Mouse (Mus musculus) liver, embryonic 12.5 days (tissue): ENCODE measurements around the gene Gpn3. TPM values are rescaled to one million over a fixed set of nuclear protein-coding genes. Genes with fewer than 3 reads are reported as not detected.

ENCODE experiments used
- ATAC-seq: fragments of 200-750 bp; cut with Nextera tagmentation; 2 replicates; pipeline ENCODE4 v1.8.0; 2017; ENCODE audit warnings: moderate number of reproducible peaks, mild to moderate bottlenecking, moderate library complexity
- H3K27ac ChIP-seq: fragments of 300-500 bp; sonication (generic); 2 replicates; pipeline ENCODE4 v1.5.1; 2016; ENCODE audit warnings: mild to moderate bottlenecking
- H3K27me3 ChIP-seq: fragments of 300-500 bp; sonication (generic); replicated peaks from 2 replicates; pipeline ENCODE4 v1.6.1; 2016; ENCODE audit warnings: mild to moderate bottlenecking, moderate library complexity
- H3K36me3 ChIP-seq: fragments of 300-500 bp; sonication (generic); 2 replicates; pipeline ENCODE4 v1.6.1; 2016; ENCODE audit warnings: mild to moderate bottlenecking, moderate library complexity
- H3K4me1 ChIP-seq: fragments of 300-500 bp; sonication (generic); 2 replicates; pipeline ENCODE4 v1.6.1; 2016
- H3K4me2 ChIP-seq: fragments of 300-500 bp; sonication (generic); 2 replicates; pipeline ENCODE4 v1.6.1; 2016; ENCODE audit warnings: mild to moderate bottlenecking, moderate library complexity
- H3K4me3 ChIP-seq: fragments of 300-500 bp; sonication (generic); 2 replicates; pipeline ENCODE4 v1.5.1; 2016; ENCODE audit warnings: mild to moderate bottlenecking, moderate library complexity
- H3K9ac ChIP-seq: fragments of 300-500 bp; sonication (generic); 2 replicates; pipeline ENCODE4 v1.6.1; 2016; ENCODE audit warnings: mild to moderate bottlenecking, moderate library complexity
- H3K9me3 ChIP-seq: fragments of 300-500 bp; sonication (generic); replicated peaks from 2 replicates; pipeline ENCODE4 v1.6.1; 2016; ENCODE audit warnings: mild to moderate bottlenecking, moderate library complexity
- WGBS: fragments of 180-500 bp; shearing (Covaris S2); methylation state at CpG from one replicate; pipeline ENCODE4 v1.1.7; 2016; ENCODE audit not compliant: insufficient replicate concordance; 5-methylcytosine and 5-hydroxymethylcytosine counted together
- polyA plus RNA-seq: library from polyadenylated mRNA; unstranded; fragments of >200 nt; fragmentation: Nextera tagmentation; extraction: Ambion mirVana; gene quantifications from 2 replicates; pipeline ENCODE4 v1.2.1, GENCODE M21; 2016

Gpn3 gene
- polyA plus RNA-seq = 80.3 and 85.1 TPM in 2 replicates

DNA sequence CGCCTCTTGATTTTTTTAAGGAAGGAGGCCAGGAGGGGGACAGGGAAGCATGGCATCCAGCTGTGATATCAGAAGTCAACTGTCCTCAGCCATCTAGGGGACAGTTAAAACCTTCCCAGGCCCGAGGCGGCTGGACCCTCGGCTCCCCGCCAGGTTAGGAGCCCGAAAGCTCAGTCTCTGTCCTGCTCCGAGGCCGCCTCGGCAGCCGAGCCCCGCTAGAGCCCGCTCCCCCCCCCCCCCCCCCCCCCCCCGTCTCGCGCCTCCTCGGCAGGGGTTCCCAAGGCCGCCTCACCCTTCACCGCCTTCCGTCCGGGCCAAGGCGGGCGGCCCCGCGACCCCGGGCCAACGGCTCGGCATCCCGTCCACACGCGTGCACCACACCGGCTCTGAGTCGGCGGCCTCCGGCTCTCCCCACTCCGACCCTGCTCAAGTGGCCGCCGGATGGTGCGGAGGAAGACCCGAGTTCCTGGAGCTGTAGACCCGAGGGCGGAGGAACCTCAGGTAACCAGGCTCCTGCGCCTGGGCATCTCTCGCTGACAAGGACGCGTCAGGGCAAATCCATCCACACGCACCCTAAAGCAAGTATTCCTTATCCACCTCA lies at the start of gene Gpn3:
Gene Gpn3 (plus strand): TSS at position 286 of the 601 bp plus-strand sequence.
- Histone ChIP-seq H3K4me2 (peak within 1 kb of the TSS; percentile 87), H3K36me3 (peaks cover 60% of the 10 kb centered on the region), H3K4me1 (peaks cover 27% of the 10 kb centered on the region), H3K9me3 (no peaks in the 10 kb centered on the region), H3K27me3 (no peaks in the 10 kb centered on the region), H3K4me3 (peak within 1 kb of the TSS; percentile 93), H3K9ac (peak within 1 kb of the TSS; percentile 85), H3K27ac (peak within 1 kb of the TSS; percentile 97)
- peak; percentile 48; the same call in 1 of the 2 replicates for ATAC-seq
- under 1% methylated on average over 34 of the region's 46 CpGs for WGBS

DNA sequence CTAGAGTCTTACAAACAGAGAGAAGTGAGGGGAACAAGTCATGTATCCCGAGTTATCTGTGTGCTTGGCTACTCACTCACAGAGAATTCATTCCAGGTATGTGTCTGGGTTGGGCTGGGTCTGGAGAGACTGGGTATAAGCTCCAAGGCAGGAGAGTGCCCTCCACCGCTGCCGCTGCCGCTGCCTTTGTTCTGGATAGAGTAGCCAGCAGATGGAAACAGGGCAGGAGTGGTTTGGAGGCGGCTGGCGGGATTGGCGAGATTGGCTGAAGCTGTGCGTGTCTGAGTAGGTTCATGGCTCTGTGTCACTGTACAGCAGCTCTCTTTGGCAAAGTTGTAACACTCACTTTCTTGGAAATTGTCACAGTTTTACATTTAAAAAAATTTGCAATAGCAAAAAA lies 48.2 kb upstream of the Gpn3 start:
- Histone ChIP-seq H3K9ac (no peak overlapping the region), H3K36me3 (peaks cover 74% of the 10 kb centered on the region), H3K4me1 (no peaks in the 10 kb centered on the region), H3K4me3 (no peak overlapping the region), H3K9me3 (no peaks in the 10 kb centered on the region), H3K4me2 (no peak overlapping the region), H3K27me3 (no peaks in the 10 kb centered on the region), H3K27ac (no peak overlapping the region)
- 89% methylated on average over 8 of the region's 8 CpGs for WGBS
- no peak for ATAC-seq

DNA sequence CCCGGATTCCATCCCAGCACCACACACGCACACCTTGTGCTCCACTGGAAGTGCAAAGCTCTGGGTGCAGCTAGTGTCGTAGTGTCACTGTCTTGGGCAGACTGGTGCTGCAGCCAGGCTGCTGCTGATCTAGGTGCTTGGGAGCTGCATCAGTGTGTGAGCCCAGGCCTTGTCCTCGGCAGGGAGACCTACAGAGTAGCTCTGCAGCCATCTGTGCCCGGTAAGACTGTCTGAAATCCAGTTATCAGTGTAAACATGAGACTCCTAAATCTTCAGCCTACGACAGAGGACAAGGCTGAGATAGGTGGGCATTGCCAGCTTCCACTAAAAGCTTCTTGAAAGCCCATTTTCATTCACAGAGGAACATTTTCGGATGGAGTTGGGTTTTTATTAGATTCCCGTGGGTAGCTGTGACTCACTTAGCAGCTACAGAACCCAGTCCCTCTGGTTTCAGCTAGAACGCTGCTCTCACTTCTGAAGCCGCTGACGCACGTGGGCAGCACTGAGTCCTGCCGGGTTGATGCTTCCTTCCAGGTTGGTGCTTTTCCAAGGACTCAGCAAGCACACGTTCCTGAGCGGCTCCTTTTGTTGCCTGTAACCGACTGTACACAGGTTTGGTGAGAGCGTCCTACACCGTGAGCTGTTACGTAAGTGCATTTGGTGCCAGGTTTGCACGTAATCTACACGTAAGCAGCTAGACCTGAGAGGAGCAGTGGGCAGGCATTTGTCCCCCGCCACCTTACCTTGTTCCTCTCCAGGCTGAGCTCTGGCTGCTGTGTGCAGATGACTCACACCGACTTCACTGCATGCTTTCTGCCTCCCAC lies 46.9 kb upstream of the Gpn3 start:
- Histone ChIP-seq H3K4me2 (no peak overlapping the region), H3K9ac (no peak overlapping the region), H3K36me3 (peaks cover 62% of the 10 kb centered on the region), H3K9me3 (no peaks in the 10 kb centered on the region), H3K27me3 (no peaks in the 10 kb centered on the region), H3K4me1 (peaks cover 2% of the 10 kb centered on the region; the same call in 1 of the 2 replicates), H3K27ac (no peak overlapping the region), H3K4me3 (no peak overlapping the region)
- no peak for ATAC-seq
- WGBS = 83% methylated on average over 23 of the region's 23 CpGs

DNA sequence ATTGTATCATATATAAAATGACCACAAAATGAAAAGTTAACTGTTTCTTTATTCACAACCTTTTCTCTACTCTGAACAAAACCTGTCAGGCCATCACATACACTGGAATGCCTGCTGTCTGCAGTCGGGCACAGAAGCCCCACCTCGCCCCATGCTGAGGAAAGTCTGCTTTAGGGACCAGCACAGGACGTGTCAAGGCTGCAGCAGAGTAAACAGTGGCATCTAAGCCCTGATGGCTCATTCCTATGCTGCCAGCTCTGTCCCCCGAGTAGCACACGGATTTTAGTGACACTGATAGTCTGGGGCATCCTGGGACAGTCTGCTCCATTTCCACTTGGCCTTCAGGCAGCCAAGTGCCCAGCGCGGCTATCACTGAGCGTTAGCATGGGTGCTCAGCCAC lies 46.2 kb upstream of the Gpn3 start:
- ATAC-seq = no peak
- Histone ChIP-seq H3K4me3 (no peak overlapping the region), H3K4me2 (no peak overlapping the region), H3K36me3 (peaks cover 55% of the 10 kb centered on the region), H3K4me1 (peaks cover 4% of the 10 kb centered on the region; the same call in 1 of the 2 replicates), H3K27ac (no peak overlapping the region), H3K9me3 (no peaks in the 10 kb centered on the region), H3K27me3 (no peaks in the 10 kb centered on the region), H3K9ac (no peak overlapping the region)
- WGBS = 83% methylated on average over 8 of the region's 8 CpGs

DNA sequence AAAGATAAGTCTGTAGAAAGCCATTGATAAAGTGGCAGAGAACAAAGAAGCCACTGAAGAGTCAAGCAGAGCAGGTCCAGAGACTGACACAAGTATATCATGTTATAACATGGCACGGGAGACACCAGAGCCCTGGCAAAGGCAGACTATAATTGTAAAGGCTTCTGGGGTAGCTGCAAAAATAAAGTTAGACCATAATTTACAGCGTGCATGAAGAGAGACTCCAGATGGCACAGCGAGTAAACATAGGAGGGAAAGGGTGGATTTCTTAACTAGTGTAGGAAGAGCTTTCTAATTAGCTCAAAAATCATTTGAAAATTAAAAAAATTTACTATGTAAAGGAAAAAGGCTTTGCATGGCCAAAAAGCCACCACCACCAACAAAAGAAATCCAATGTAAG lies 44.4 kb upstream of the Gpn3 start:
- ATAC-seq = no peak
- H3K9me3 ChIP-seq = no peaks in the 10 kb centered on the region
- H3K9ac ChIP-seq = no peak overlapping the region
- H3K4me2 ChIP-seq = no peak overlapping the region
- H3K36me3 ChIP-seq = peaks cover 37% of the 10 kb centered on the region
- WGBS = 80% methylated on average over 3 of the region's 3 CpGs
- no peak overlapping the region for H3K4me3 ChIP-seq
- H3K4me1 ChIP-seq = peaks cover 4% of the 10 kb centered on the region; the same call in 1 of the 2 replicates
- H3K27me3 ChIP-seq = no peaks in the 10 kb centered on the region
- no peak overlapping the region for H3K27ac ChIP-seq

DNA sequence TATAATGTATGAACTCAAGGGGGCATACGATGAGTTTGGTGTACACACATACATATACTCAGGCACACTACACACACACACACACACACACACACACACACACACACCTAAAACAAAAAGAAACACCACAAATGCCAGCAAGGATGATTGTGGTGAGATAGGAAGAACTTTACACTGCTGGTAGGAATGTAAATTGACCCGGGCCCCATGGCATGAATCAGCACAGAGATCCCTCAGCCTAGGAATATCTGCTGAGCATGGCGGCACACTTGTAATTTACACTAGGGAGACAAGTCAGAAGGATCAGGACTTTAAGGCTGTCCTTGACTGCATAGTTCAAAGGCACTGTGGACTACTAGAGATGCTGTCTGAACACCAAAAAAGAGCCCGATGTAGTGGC lies 41.4 kb upstream of the Gpn3 start:
- WGBS = 71% methylated on average over 4 of the region's 4 CpGs
- ATAC-seq = no peak
- H3K27ac ChIP-seq = no peak overlapping the region

DNA sequence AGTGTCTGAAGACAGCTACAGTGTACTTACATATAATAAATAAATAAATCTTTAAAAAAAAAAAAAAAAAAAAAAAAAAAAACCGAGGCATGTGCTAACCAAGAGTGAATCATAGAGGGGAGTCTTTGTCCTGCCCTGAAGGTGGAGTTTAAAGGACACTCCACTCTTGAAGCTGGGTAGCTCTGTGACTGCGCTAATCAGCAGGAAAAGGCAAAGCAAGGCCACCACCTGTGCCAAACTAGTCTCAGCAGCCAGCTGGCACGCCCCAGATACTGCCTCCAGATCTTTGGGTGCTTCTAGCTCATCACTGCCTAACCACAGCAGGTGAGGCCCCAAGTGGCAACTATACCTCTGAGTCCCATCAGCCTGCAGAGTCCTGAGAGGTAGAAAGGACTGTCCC lies 37.0 kb upstream of the Gpn3 start:
- Histone ChIP-seq H3K4me2 (no peak overlapping the region), H3K36me3 (no peaks in the 10 kb centered on the region), H3K27ac (no peak overlapping the region), H3K4me3 (no peak overlapping the region), H3K4me1 (peaks cover 4% of the 10 kb centered on the region; the same call in 1 of the 2 replicates), H3K9me3 (no peaks in the 10 kb centered on the region), H3K9ac (no peak overlapping the region), H3K27me3 (no peaks in the 10 kb centered on the region)
- ATAC-seq = no peak
- WGBS = 46% methylated on average over 3 of the region's 3 CpGs

More for the DNA sequence above, 41.4 kb upstream of the Gpn3 start:
- H3K9ac ChIP-seq = no peak overlapping the region
- H3K27me3 ChIP-seq = no peaks in the 10 kb centered on the region
- peaks cover 16% of the 10 kb centered on the region for H3K36me3 ChIP-seq
- H3K4me1 ChIP-seq = peaks cover 4% of the 10 kb centered on the region; the same call in 1 of the 2 replicates
- no peak overlapping the region for H3K4me3 ChIP-seq
- no peaks in the 10 kb centered on the region for H3K9me3 ChIP-seq
- H3K4me2 ChIP-seq = no peak overlapping the region

DNA sequence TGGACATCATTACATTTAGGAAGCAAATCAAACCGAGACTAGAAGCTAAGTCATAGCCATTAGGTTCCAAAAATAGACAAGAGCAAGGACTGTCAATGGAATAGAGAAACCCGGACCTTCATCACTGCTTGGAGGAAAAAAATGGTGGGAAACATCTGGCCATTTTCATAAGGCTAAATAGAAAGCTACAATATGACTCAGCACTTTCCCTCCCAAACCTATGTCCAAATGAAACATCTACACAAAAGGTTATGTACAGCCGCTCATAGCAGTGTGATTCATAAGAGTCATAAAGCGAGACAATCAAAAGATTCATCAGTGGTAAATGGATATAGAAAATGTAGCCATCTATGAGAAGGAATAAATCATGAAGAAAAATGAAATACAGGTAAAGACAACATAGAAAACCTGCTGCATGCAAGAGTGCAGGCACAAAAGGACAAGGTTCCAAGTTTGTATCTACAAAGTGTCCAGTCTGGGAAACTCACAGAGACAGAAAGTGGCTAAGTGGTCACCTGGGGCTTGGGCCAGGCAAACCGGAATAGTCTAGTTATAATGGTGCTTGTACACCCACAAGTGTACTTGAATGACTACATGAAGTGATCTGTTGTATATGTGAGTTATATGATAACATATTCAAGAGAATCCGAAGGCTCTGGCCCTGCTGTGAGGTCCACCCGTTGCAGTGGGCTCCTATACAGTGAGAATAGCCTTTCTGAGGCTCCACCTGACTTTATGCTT lies 35.0 kb upstream of the Gpn3 start:
- no peak for ATAC-seq

DNA sequence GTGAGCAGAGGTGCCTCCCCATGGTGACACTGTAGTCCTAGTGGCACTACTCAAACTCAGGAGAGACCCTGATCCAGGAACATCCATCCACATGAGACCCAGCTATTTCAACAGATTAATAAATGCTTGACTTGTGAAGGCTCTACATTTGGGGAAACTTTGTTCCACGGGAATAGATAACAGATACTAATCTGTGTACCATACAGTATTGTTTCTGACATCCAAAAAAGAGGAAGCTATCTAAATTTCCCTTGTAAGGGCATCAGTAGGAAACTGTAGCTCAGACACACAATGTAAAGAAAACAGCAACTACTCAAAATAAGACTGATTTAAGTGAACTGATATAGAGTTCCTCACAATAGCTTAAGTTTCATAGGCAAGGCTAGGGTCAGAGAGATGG lies 28.8 kb upstream of the Gpn3 start:
- no peak overlapping the region for H3K27ac ChIP-seq
- H3K9ac ChIP-seq = no peak overlapping the region
- no peak overlapping the region for H3K4me3 ChIP-seq
- no peaks in the 10 kb centered on the region for H3K9me3 ChIP-seq
- H3K27me3 ChIP-seq = no peaks in the 10 kb centered on the region
- ATAC-seq = no peak
- 18% methylated on average over 1 of the region's 1 CpGs for WGBS
- no peaks in the 10 kb centered on the region for H3K36me3 ChIP-seq
- H3K4me2 ChIP-seq = no peak overlapping the region
- H3K4me1 ChIP-seq = no peaks in the 10 kb centered on the region

More for the DNA sequence above, 35.0 kb upstream of the Gpn3 start:
- no peak overlapping the region for H3K4me3 ChIP-seq
- WGBS = 81% methylated on average over 7 of the region's 7 CpGs
- no peak overlapping the region for H3K27ac ChIP-seq
- H3K4me1 ChIP-seq = no peaks in the 10 kb centered on the region
- no peak overlapping the region for H3K4me2 ChIP-seq
- no peaks in the 10 kb centered on the region for H3K9me3 ChIP-seq
- H3K36me3 ChIP-seq = no peaks in the 10 kb centered on the region
- H3K9ac ChIP-seq = no peak overlapping the region
- H3K27me3 ChIP-seq = no peaks in the 10 kb centered on the region

DNA sequence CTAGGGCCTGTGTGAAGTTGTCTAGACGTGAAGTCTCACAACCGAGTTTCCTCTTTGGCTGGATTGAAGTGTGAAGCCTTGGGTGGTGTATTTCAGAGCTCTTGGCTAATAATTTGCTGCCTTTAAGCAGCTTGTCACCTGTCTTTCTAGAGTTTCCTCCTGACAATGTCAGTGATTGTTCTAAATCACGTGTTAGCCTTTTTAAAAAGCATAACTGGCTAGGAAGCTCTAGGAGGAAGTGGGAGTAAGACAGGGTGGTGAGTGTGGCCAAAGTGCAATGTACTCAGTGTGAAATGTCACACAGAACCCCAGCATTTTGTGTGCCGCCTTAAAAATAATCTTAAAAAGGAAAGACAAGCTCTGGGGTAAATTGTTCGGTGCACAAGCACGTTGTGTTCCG lies 27.9 kb upstream of the Gpn3 start:
- H3K4me1 ChIP-seq = no peaks in the 10 kb centered on the region
- no peaks in the 10 kb centered on the region for H3K27me3 ChIP-seq
- no peak overlapping the region for H3K4me2 ChIP-seq
- no peak overlapping the region for H3K27ac ChIP-seq
- no peak overlapping the region for H3K4me3 ChIP-seq
- H3K36me3 ChIP-seq = no peaks in the 10 kb centered on the region
- ATAC-seq = no peak
- WGBS = 48% methylated on average over 7 of the region's 7 CpGs
- no peaks in the 10 kb centered on the region for H3K9me3 ChIP-seq
- no peak overlapping the region for H3K9ac ChIP-seq

DNA sequence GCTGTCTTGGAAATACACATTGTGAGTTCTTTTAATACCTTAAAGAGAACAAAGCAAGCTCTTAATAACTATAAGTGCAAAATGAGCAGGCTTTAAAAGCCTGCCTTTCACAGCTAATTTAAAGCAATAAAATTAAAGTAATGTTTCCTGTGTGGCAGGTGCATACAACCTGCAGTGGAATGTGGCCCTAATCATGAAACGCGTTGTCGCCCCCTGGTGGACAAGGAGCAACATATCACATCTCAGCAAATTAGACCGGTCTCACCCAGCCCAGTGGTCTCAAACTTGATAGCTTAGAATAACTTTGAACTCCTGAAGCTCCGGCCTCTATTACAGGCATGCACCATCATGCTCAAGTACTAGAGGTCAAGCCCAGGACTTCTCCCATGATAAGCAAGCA lies 27.4 kb upstream of the Gpn3 start:
- H3K9me3 ChIP-seq = no peaks in the 10 kb centered on the region
- H3K27me3 ChIP-seq = no peaks in the 10 kb centered on the region
- 6% methylated on average over 5 of the region's 5 CpGs for WGBS
- H3K27ac ChIP-seq = no peak overlapping the region
- H3K36me3 ChIP-seq = no peaks in the 10 kb centered on the region
- no peak overlapping the region for H3K4me3 ChIP-seq
- no peaks in the 10 kb centered on the region for H3K4me1 ChIP-seq
- no peak for ATAC-seq
- no peak overlapping the region for H3K4me2 ChIP-seq
- no peak overlapping the region for H3K9ac ChIP-seq

DNA sequence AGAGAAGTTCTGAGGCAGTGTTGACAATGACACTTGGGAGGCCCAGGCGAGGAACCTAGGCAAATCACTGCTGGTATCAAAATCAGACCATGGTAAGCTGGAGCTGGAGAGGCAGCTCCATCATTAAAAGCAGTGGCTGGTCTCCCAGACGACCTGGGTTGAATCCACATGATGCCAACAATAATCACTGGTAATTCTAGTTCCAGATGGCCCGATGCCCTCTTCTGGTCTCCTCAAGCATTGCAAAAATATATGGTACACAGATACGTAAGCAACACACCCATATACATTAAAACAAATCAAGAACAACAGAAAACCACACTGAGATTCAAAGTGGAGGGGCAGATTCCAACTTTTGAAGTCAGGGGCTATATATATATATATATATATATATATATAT lies 25.9 kb upstream of the Gpn3 start:
- no peaks in the 10 kb centered on the region for H3K27me3 ChIP-seq
- ATAC-seq = no peak
- H3K4me3 ChIP-seq = no peak overlapping the region
- 65% methylated on average over 4 of the region's 4 CpGs for WGBS
- H3K27ac ChIP-seq = no peak overlapping the region
- H3K36me3 ChIP-seq = no peaks in the 10 kb centered on the region
- H3K9ac ChIP-seq = no peak overlapping the region
- no peak overlapping the region for H3K4me2 ChIP-seq
- no peaks in the 10 kb centered on the region for H3K4me1 ChIP-seq
- H3K9me3 ChIP-seq = no peaks in the 10 kb centered on the region
